ENCODE assay signal across 1 mouse cellular context in genomic region chr8:109779431-109780228, GRCm38 (mm10).
TF ChIP-seq lines count a peak whose summit lies in the region.

No protein-coding gene starts in this region.

TF ChIP-seq in MEL, 35 proteins besides CTCF, POLR2A, EP300 and RAD21 (continued from another document):
- no peak for TF ChIP-seq CHD2 (IDR thresholded peaks at IDR 0.05; ENCODE audit: low read length)
- no peak for TF ChIP-seq ZMIZ1 (IDR thresholded peaks at IDR 0.05; ENCODE audit: low read depth, low read length)
